Mouse (Mus musculus): ENCODE measurements around the gene Atoh8.

Atoh8 gene

DNA sequence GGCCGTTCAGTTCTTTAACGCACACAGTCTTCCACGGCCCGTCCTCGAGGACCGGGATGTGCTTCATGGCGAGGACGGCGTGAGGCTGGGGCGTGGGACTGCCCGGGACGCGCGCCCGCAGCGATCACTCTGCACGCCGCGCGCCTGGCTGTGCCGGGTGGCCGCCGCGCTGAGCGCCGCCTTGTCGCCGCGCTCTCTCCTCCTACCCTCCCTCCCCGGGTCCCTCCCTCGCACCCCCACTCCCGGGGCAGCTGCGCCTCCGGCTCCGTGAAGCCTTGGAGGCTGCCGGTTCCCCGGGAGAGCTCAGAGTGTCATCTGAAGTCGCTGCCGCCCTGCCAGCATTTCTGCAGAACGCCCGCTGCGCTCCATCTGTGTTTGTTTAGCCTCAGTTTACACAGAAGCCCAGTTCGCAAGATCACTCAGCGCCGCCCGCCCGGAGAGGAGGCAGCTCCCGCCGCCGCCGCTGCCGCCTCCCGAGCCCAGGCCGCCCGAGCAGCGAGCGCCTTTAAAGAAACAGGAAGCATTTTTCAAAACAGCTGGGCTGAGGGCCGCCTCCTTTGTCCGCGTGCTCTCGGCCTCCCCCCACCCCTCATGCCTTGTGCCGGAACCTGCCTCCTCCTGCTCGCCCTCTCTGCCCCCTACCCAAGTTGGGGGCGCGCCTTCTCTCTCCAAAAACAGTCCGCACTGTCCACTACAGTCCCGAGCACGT lies at the start of gene Atoh8:
Gene Atoh8 (minus strand): TSS at position 480 of the 709 bp plus-strand sequence.
- DNase-seq = peak; percentile 45

- DNase-seq = no peak
Observed at GRCm38 (mm10) chr6:72283914-72284313, 48.5 kb upstream of the Atoh8 start.

GRCm38 (mm10) chr6:72280410-72280998 lies 45.1 kb upstream of the Atoh8 start:
- no peak for DNase-seq

DNA sequence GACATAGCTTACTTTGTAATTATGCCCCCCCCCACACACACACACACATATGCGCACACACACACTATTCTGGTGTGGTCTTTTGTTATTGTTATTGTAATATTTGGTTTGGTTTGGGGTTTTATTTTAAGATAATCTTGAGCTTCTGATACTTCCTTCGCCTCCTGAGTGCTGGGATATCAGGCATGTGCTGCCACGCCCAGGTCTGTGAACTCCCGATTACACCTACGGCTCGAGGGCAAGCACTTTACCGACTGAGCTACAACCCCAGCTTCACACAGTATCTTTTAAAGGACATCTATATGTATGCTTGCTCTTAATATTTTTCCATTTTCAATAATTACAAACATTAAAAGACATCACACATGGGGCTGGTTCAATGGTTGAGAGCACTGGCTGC lies 44.1 kb upstream of the Atoh8 start:
- no peak for DNase-seq

- no peak for DNase-seq
Observed at GRCm38 (mm10) chr6:72278835-72279234, 43.5 kb upstream of the Atoh8 start.

- peak; percentile 63 for DNase-seq
Observed at GRCm38 (mm10) chr6:72277508-72278166, 42.3 kb upstream of the Atoh8 start.

DNA sequence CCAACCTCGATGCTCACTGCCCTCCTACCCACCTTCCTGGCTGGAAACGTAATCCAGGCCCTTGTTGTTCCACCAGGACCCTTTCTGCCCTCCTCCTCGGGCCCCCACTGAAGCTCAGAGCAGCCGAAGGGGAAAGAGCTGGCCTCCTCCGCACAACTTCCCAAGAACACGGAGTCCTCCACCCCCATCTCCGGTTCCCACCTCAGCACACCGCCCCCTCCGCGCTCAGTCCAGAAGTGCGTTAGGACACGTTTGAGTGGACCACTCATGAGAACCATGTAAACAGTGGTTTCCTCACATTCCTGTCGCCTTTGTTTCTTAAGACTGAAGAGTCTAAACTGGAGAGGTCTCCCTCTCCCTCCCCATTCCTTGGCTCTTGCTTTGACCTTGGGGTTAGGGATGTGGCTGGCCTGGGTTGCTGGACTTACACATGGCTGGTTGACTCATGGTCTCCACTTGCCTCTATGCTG lies 41.6 kb upstream of the Atoh8 start:
- DNase-seq = no peak

GRCm38 (mm10) chr6:72276141-72276540 lies 40.8 kb upstream of the Atoh8 start:
- no peak for DNase-seq

GRCm38 (mm10) chr6:72275527-72275926 lies 40.1 kb upstream of the Atoh8 start:
- no peak for DNase-seq

- DNase-seq = no peak
Observed at GRCm38 (mm10) chr6:72273153-72273552, 37.8 kb upstream of the Atoh8 start.

- no peak for DNase-seq
Observed at GRCm38 (mm10) chr6:72272161-72272696, 36.9 kb upstream of the Atoh8 start.

DNA sequence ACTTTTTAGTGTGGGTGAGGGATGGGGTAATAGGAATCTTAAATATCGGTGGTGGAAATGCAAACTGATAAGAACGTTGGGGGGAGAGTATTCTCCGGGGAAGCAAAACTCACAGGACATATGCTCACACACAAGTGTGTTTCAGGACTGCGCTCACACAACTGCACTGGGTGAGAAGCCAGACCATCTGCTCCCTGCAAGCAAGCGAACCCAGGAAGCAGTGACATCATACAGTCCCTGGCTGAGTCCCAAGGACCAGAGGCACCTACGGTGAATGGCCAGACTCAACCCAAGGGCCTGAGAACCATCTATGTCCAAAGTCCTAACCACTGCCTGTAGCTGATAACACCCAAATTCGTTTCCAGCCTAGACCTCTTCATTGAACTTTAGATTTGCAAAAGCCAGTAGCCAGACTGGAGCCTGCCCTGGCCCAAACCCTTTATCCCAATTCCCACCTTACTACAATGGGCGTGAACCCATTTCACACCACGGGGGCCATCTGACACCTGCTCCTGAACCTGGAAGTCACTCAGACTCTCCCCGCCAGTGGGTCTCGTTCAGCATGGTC lies 35.7 kb upstream of the Atoh8 start:
- DNase-seq = no peak

GRCm38 (mm10) chr6:72270258-72270657 lies 34.9 kb upstream of the Atoh8 start:
- DNase-seq = no peak

DNA sequence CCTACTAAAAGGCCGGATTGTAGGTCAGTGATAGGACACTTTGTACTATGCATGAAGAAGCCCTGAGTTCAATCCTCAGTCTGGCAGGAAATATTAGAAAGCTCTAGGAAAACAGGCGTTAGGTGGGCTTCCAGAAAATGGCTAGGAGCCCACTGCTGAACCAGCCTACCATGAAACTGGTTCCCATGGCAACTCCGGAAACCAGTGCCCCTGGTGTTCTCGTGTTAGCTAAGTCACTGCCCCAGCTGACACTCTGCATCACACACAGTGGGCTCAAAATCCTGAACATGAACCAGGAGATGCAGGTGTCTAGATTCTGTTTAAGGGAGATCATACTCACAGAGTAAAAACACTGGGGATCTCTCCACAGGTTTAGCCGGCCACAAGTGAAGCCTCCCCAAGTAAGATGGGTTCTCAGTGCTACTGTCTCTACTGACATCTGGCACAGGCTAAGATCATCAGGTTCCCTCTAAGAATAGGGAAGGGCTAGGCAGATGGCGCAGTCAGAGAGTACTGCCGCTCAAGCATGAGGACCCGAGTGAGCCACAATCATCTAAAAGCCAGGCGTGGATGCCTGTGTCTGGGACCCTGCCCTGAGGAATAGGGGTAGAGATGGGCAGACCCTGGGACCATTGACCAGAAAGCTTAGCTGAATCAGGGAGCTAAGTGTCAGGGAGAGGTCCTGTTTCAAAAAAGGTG lies 32.9 kb upstream of the Atoh8 start:
- DNase-seq = no peak

GRCm38 (mm10) chr6:72265664-72266063 lies 30.3 kb upstream of the Atoh8 start:
- peak; percentile 28 for DNase-seq

- DNase-seq = no peak
Observed at GRCm38 (mm10) chr6:72263679-72264265, 28.4 kb upstream of the Atoh8 start.

DNA sequence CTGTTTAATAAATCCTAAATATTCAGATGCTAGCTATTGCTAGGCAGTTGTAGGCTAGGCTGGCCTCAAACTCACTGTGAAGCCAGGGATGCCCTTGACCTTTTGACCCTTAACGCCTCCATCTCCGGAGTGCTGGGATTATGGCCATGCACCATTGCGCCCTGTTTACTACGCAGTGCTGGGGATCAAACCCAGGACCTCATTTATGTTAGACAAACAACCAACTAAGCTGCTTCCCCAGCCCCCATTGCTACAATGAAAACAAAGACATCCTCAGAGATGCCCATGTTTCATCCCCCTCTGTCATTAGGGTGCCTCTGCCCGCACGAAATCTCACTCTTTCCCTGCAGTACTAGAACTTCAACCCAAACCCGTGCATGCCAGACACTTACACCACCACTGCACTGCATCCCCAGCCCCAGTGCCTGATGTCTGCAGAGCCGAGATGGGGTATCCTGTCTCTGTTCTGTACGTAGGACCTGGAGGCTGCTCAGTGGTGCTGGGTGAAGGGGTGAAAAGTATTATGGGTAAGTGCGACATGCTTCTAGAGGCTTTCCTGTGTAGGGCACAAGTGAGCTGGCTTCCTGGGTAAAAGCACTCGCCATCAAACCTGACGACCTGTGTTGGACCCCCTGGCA lies 26.4 kb upstream of the Atoh8 start:
- no peak for DNase-seq

DNA sequence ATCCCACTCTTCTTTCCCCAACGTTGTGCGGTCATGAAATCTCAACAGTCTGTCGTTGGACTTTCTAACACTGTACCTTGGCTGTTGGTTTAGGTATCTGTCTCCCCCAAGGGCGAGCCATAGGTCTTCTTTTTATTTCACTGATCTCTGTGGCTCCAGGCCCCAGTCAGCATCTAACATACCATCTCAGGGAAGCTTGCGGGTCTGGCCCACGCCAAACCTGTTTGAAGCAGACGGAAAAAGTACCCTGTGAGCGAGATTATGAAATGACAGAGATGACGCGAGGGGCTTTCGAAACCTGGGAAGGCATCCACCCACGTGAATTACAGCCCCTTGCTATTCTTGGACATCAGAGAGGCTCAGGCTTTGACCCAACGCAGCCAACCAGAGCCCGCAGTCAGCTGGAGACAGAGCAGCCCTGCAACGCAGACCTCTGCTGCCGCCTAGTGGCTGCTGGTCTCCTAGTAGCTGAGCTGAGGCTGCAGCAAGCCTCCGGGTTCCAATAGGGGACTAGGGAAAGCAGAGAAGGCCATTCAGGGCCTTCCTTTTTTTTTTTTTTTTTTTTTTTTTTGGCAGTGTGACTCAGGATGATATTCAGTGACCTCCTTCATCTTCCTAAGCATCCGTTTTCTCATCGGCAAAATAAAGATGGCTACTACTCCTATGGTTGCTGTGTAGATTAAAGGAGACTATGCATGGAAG lies 25.8 kb upstream of the Atoh8 start:
- DNase-seq = peak; percentile 69

DNA sequence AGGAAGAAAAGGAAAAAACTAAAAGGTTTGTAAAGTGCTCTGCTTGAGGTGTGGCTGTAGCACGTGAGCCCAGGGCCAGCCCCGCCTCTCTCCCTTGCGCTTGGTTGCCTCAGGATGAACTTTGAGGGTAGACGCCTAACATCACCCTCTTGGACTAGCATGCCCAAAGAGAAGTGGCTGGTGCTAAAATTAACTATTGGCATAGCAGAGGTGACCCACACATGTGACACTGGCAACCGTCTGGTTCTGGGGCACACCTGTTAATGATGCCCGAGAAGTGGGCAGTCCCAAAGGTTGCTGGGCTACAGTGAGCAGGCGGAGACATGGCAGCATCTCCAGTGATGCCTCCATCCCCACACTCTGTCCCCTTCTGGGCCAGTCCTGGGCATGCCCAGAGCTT lies 24.1 kb upstream of the Atoh8 start:
- DNase-seq = peak; percentile 73

DNA sequence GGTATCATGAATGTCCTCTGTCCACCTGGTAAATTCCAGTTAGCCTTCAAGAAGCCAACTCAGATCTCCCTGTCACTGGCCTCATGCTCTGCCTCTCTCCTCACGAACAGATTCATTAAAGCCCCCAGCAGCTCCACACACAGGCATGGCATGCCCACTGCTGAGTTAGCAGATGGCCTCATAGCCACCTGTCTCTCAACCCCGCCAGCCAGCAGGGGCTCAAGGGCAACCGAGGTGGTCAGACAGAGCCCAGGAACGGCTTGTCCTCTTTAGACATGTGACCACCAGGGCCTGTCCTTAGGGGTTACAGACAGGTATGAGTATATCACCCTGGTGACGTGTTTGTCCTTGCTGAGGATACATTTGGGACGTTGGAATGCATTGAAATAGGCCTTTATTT lies 19.9 kb upstream of the Atoh8 start:
- DNase-seq = no peak

GRCm38 (mm10) chr6:72254588-72255075 lies 19.3 kb upstream of the Atoh8 start:
- no peak for DNase-seq
